Comparison of ENCODE assay signal across 13 mouse cellular contexts in genomic region chr17:83115832-83116480, GRCm38 (mm10).
DNase-seq lines count a peak whose midpoint lies in the region; ATAC-seq and TF ChIP-seq lines count a peak whose summit lies in the region.
"Had no signal": no experiment of that assay in that cellular context is flagged by ENCODE, and none has a peak within 500 bp of the region (broad histone marks: within the 10 kb centered on the region; RNA-seq: fewer than 3 reads in every experiment).

No protein-coding gene starts in this region.

- 24% methylated on average over 6 of the region's 6 CpGs for WGBS in hindbrain, embryonic 12.5 days
- 25% methylated on average over 6 of the region's 6 CpGs for WGBS in hindbrain, postnatal 0 days
- 35% methylated on average over 6 of the region's 6 CpGs for WGBS in limb, embryonic 10.5 days

- H3K36me3 ChIP-seq in hindbrain, embryonic 12.5 days: no peaks in the 10 kb centered on the region
- no peaks in the 10 kb centered on the region for H3K36me3 ChIP-seq in hindbrain, postnatal 0 days (ENCODE audit: insufficient read depth, low read length)
- no peaks in the 10 kb centered on the region for H3K36me3 ChIP-seq in limb, embryonic 10.5 days
- H3K36me3 ChIP-seq: liver, embryonic 12.5 days had no signal

- no peak for ATAC-seq in hindbrain, embryonic 12.5 days (ENCODE audit: low FRiP score)
- no peak; the same call in 1 of the 2 replicates for ATAC-seq in hindbrain, postnatal 0 days
- ATAC-seq in activated CD4-positive, CD25-positive, alpha-beta regulatory T cell, adult 4 months: no peak
- ATAC-seq: liver, embryonic 12.5 days had no signal

- H3K4me2 ChIP-seq in hindbrain, embryonic 12.5 days (replicated peaks): no peak overlapping the region; the same call in 1 of the 2 replicates
- no peak overlapping the region for H3K4me2 ChIP-seq in hindbrain, postnatal 0 days (ENCODE audit: low read depth, low read length)
- H3K4me2 ChIP-seq: liver, embryonic 12.5 days had no signal

- no peak for TF ChIP-seq CTCF in hindbrain, postnatal 0 days (IDR thresholded peaks at IDR 0.05; ENCODE audit: low read depth)

- H3K9me3 ChIP-seq in hindbrain, embryonic 12.5 days (replicated peaks): no peaks in the 10 kb centered on the region
- no peaks in the 10 kb centered on the region for H3K9me3 ChIP-seq in hindbrain, postnatal 0 days (ENCODE audit: low read length)
- no peaks in the 10 kb centered on the region for H3K9me3 ChIP-seq in limb, embryonic 10.5 days (replicated peaks)
- H3K9me3 ChIP-seq: liver, embryonic 12.5 days had no signal

- H3K9ac ChIP-seq in hindbrain, embryonic 12.5 days: no peak overlapping the region
- H3K9ac ChIP-seq in hindbrain, postnatal 0 days (replicated peaks; ENCODE audit: low read length): no peak overlapping the region
- H3K9ac ChIP-seq: liver, embryonic 12.5 days had no signal

- H3K27ac ChIP-seq in hindbrain, embryonic 12.5 days: peak overlapping the region; percentile 57; the same call in 1 of the 2 replicates
- no peak overlapping the region for H3K27ac ChIP-seq in hindbrain, postnatal 0 days
- H3K27ac ChIP-seq in limb, embryonic 10.5 days: peak overlapping the region; percentile 62; the same call in 1 of the 2 replicates
- H3K27ac ChIP-seq: heart, adult 2 months; kidney, postnatal 0 days; liver, embryonic 12.5 days had no signal

- no peaks in the 10 kb centered on the region for H3K27me3 ChIP-seq in hindbrain, embryonic 12.5 days
- H3K27me3 ChIP-seq in hindbrain, postnatal 0 days (ENCODE audit: insufficient read depth, low read length): no peaks in the 10 kb centered on the region
- H3K27me3 ChIP-seq in limb, embryonic 10.5 days (ENCODE audit: low read depth, poor library complexity, severe bottlenecking): peaks cover 94% of the 10 kb centered on the region

- no peak overlapping the region for H3K4me3 ChIP-seq in hindbrain, embryonic 12.5 days
- no peak overlapping the region for H3K4me3 ChIP-seq in hindbrain, postnatal 0 days (ENCODE audit: low read length)
- H3K4me3 ChIP-seq in limb, embryonic 10.5 days: no peak overlapping the region
- H3K4me3 ChIP-seq: heart, adult 2 months; liver, embryonic 12.5 days had no signal

- peaks cover 33% of the 10 kb centered on the region for H3K4me1 ChIP-seq in hindbrain, embryonic 12.5 days
- 0 out of 2 replicates have a peak, but pooled peaks cover 5% of the 10 kb centered on the region for H3K4me1 ChIP-seq in hindbrain, postnatal 0 days (ENCODE audit: insufficient read depth, low read length)
- peaks cover 43% of the 10 kb centered on the region for H3K4me1 ChIP-seq in limb, embryonic 10.5 days

- peak; percentile 48 for DNase-seq in embryo, embryonic 10 days (ENCODE audit: low spot score)
- DNase-seq in embryo, embryonic 11 days: no peak
- no peak for DNase-seq in hindbrain, postnatal 0 days (ENCODE audit: low spot score)
- peak; percentile 50 for DNase-seq in Muller cell, postnatal 12 days (ENCODE audit: inconsistent ontology term)
- DNase-seq in limb, embryonic 10.5 days (ENCODE audit: low spot score): no peak
- no peak for DNase-seq in layer of hippocampus, postnatal 36 days
- DNase-seq: heart, adult 2 months; lung, postnatal 4 days; midbrain, embryonic 14.5 days had no signal

Comparison
In these comparisons a context has a peak if more than half of its experiments do, and no peak if none do; other contexts are left out.
1. DNase-seq: peak in embryo, embryonic 10 days (single experiment) and Muller cell, postnatal 12 days (single experiment); none in embryo, embryonic 11 days (single experiment), hindbrain, postnatal 0 days (single experiment), limb, embryonic 10.5 days (single experiment) and layer of hippocampus, postnatal 36 days (0 of 2).